Mouse (Mus musculus) embryonic facial prominence, embryonic 11.5 days (tissue): ENCODE results near the gene Tmem253. TPM values are rescaled to one million over a fixed set of nuclear protein-coding genes. Genes with fewer than 3 reads are reported as not detected.

Experiments used
- ATAC-seq: fragments of 200-750 bp; cut with Nextera tagmentation; replicated peaks from 2 replicates; pipeline ENCODE4 v1.8.0; 2017; ENCODE audit warnings: low read depth; ENCODE audit not compliant: insufficient number of reproducible peaks, low FRiP score, low TSS enrichment
- DNase-seq: peaks from one replicate; pipeline ENCODE4 v3.0.0-alpha.2; 2015; ENCODE audit warnings: low spot score
- H3K27ac ChIP-seq: fragments of 300-500 bp; sonication (generic); replicated peaks from 2 replicates; pipeline ENCODE4 v1.5.1; 2014; ENCODE audit warnings: mild to moderate bottlenecking, low read depth, low read length, control low read depth
- H3K27me3 ChIP-seq: fragments of 300-500 bp; sonication (generic); 2 replicates; pipeline ENCODE4 v1.6.1; 2014; ENCODE audit warnings: mild to moderate bottlenecking, low read length, moderate library complexity, mixed read lengths; ENCODE audit not compliant: control insufficient read depth, insufficient read depth
- H3K36me3 ChIP-seq: fragments of 300-500 bp; sonication (generic); replicated peaks from 2 replicates; pipeline ENCODE4 v1.6.1; 2014; ENCODE audit warnings: low read depth, mild to moderate bottlenecking, low read length, moderate library complexity, mixed read lengths; ENCODE audit not compliant: control insufficient read depth, insufficient read depth
- H3K4me1 ChIP-seq: fragments of 300-500 bp; sonication (generic); 2 replicates; pipeline ENCODE4 v1.6.1; 2014; ENCODE audit warnings: low read length, mixed read lengths; ENCODE audit not compliant: control insufficient read depth, insufficient read depth
- H3K4me2 ChIP-seq: fragments of 300-500 bp; sonication (generic); 2 replicates; pipeline ENCODE4 v1.6.1; 2014; ENCODE audit warnings: low read depth, mild to moderate bottlenecking, control low read depth, low read length, moderate library complexity
- H3K4me3 ChIP-seq: fragments of 300-500 bp; sonication (generic); 2 replicates; pipeline ENCODE4 v1.5.1; 2014; ENCODE audit warnings: low read depth, low read length, control low read depth
- H3K9ac ChIP-seq: fragments of 300-500 bp; sonication (generic); replicated peaks from 2 replicates; pipeline ENCODE4 v1.6.1; 2014; ENCODE audit warnings: mild to moderate bottlenecking, control low read depth, low read length
- H3K9me3 ChIP-seq: fragments of 300-500 bp; sonication (generic); replicated peaks from 2 replicates; pipeline ENCODE4 v1.6.1; 2016; ENCODE audit warnings: mild to moderate bottlenecking, low read length, inconsistent platforms, mixed read lengths; ENCODE audit not compliant: control insufficient read depth
- WGBS: fragments of 180-500 bp; shearing (Covaris S2); extraction: QIAGEN DNeasy Blood & Tissue Kit; methylation state at CpG from one replicate; pipeline ENCODE4 v1.1.7; 2014; 5-methylcytosine and 5-hydroxymethylcytosine counted together
- polyA plus RNA-seq: library from polyadenylated mRNA; unstranded; fragments of >200 nt; fragmentation: Nextera tagmentation; extraction: Ambion mirVana; gene quantifications from 2 replicates; pipeline ENCODE4 v1.2.1, GENCODE M21; 2014

Tmem253 gene
- polyA plus RNA-seq: 0.35 and 1.5 TPM in 2 replicates

DNA sequence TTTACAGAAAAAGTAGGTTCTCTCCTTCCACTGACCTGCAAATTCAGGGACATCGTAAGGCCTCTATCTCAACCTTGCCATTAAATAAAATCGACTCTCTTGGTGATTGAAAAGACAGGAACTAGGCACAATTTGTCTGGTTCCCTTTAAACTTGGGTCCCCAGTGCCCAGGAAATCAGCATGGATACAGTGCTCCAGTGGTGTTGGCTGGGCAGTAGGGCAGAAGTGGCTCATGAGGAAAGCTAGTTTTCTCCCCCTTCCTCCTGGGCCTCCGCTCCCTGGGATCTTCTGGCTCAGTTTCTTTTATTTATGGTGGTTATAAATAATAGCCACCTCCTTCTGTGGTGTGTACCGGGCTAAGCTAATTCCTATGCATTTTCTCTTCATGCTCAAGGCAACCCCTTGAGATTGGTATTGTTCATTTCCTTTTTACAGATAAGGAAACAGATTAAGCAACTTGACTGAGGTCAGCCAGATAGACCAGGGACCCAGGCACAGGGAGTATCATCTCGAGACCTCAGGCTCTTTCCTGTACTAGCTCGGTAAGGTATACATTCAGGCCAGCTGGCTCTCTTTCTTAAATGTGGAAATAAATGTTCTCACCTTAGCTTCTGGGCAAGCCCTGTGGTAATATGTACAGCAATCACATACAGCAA lies at the start of gene Tmem253:
Gene Tmem253 (plus strand): TSS at position 214 of the 656 bp plus-strand sequence.
- H3K4me1 ChIP-seq: peaks cover 6% of the 10 kb centered on the region; the same call in 1 of the 2 replicates
- H3K27ac ChIP-seq: peak within 1 kb of the TSS; percentile 99
- H3K4me3 ChIP-seq: peak within 1 kb of the TSS; percentile 81
- H3K27me3 ChIP-seq: no peaks in the 10 kb centered on the region
- DNase-seq (no peak), ATAC-seq (no peak)
- peak within 1 kb of the TSS; percentile 90 for H3K9ac ChIP-seq
- H3K36me3 ChIP-seq: no peaks in the 10 kb centered on the region; the same call in 1 of the 2 replicates
- WGBS: 46% methylated on average over 6 of the region's 6 CpGs
- H3K4me2 ChIP-seq: peak within 1 kb of the TSS; percentile 66
- no peaks in the 10 kb centered on the region for H3K9me3 ChIP-seq

DNA sequence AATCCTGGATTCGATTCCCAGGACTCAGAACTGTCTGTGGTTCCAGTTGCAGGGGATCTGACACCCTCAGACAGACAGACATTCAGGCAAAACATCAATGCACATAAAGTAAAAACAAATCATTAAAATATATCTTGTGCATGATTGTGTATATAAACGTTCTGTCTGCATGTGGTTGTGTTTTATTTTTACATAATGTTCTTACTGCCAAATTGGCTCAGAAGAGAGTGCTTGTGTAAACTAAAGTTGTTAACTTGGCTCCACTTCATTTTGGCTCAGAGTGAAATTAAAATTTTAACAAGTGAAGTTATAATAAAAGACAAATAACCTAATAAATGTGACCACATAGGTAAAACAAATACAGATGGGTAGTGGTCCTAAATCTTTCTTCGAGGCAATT lies 48.1 kb upstream of the Tmem253 start:
- Histone ChIP-seq H3K27ac (no peak overlapping the region), H3K36me3 (no peaks in the 10 kb centered on the region), H3K9ac (no peak overlapping the region), H3K4me2 (no peak overlapping the region), H3K4me1 (no peaks in the 10 kb centered on the region), H3K4me3 (no peak overlapping the region), H3K9me3 (no peaks in the 10 kb centered on the region), H3K27me3 (no peaks in the 10 kb centered on the region)
- WGBS: 88% methylated on average over 3 of the region's 3 CpGs
- DNase-seq (no peak), ATAC-seq (no peak)

DNA sequence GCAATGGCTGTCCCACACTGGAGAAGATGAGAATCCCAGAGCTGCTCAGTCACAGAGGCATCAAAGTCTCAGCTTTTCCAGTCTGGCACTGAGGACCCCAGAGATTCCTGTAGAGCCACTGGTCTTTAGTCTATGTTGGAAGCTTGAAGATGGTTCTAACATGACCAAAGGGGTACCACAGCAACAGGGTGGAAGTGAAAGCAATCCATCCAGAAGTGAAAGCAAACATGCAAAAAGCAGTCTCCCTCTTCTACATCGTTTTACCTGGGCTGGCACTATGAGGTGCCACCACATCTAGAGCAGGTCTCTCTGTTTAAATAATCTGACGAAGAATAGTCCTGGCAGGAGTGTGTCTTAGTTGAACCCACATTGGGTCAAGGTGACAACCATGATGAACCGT lies 36.2 kb upstream of the Tmem253 start:
- H3K9me3 ChIP-seq: no peaks in the 10 kb centered on the region
- no peak overlapping the region for H3K9ac ChIP-seq
- no peak for ATAC-seq
- H3K4me1 ChIP-seq: no peaks in the 10 kb centered on the region
- H3K4me3 ChIP-seq: no peak overlapping the region
- DNase-seq: no peak
- H3K36me3 ChIP-seq: no peaks in the 10 kb centered on the region
- WGBS: 88% methylated on average over 3 of the region's 3 CpGs
- H3K27ac ChIP-seq: no peak overlapping the region
- no peak overlapping the region for H3K4me2 ChIP-seq
- H3K27me3 ChIP-seq: no peaks in the 10 kb centered on the region

DNA sequence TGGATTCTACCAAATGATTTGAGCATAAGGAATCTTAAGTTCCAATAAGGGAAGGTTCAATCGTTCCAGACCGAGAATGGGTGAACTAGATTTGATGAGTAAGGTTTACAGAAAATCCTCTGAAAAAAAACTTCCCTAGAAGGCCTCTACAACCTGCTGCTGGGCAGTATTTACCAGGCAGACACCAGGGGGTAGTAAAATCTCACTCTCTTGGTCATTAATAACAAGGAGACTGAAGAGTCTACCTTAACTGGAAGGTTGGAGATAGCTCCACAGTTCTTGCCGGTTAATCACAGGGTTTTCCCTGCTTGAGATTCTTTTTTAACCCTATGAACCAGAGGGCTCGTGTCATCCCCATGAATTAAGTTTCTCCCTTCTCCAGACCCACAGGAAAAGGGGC lies 32.2 kb upstream of the Tmem253 start:
- no peaks in the 10 kb centered on the region for H3K27me3 ChIP-seq
- H3K4me2 ChIP-seq: no peak overlapping the region
- H3K4me1 ChIP-seq: no peaks in the 10 kb centered on the region; the same call in 1 of the 2 replicates
- H3K9me3 ChIP-seq: no peaks in the 10 kb centered on the region
- H3K4me3 ChIP-seq: no peak overlapping the region
- no peak overlapping the region for H3K9ac ChIP-seq
- ATAC-seq (no peak), DNase-seq (no peak)
- no peaks in the 10 kb centered on the region; the same call in 1 of the 2 replicates for H3K36me3 ChIP-seq
- H3K27ac ChIP-seq: no peak overlapping the region
- WGBS: 58% methylated on average over 4 of the region's 4 CpGs

DNA sequence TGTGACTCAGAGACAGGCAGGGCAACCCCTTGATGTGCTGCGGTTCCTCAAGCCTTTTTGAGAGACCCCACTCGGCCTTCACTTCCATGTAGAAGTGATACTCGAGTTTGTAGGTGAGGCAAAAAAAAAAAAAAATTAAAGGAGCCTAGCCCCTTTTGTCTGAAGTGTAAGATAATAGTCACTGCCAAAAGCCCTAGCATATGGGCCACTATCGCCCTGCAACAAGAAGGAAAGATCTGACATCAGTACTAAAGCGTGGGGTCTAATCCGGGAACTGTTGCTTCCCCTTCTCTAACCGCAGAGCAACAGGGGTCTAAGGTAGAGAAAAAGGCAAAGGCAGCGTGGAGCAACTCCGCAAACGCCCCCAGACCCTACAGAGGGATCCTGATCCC lies 31.6 kb upstream of the Tmem253 start:
- peak overlapping the region; percentile 93 for H3K4me2 ChIP-seq
- ATAC-seq (no peak), DNase-seq (no peak)
- no peaks in the 10 kb centered on the region for H3K27me3 ChIP-seq
- peak overlapping the region; percentile 95 for H3K27ac ChIP-seq
- 8% methylated on average over 10 of the region's 10 CpGs for WGBS
- peak overlapping the region; percentile 90 for H3K9ac ChIP-seq
- peaks cover 2% of the 10 kb centered on the region; the same call in 1 of the 2 replicates for H3K4me1 ChIP-seq
- peaks cover 4% of the 10 kb centered on the region for H3K36me3 ChIP-seq
- no peaks in the 10 kb centered on the region for H3K9me3 ChIP-seq
- peak overlapping the region; percentile 75 for H3K4me3 ChIP-seq

DNA sequence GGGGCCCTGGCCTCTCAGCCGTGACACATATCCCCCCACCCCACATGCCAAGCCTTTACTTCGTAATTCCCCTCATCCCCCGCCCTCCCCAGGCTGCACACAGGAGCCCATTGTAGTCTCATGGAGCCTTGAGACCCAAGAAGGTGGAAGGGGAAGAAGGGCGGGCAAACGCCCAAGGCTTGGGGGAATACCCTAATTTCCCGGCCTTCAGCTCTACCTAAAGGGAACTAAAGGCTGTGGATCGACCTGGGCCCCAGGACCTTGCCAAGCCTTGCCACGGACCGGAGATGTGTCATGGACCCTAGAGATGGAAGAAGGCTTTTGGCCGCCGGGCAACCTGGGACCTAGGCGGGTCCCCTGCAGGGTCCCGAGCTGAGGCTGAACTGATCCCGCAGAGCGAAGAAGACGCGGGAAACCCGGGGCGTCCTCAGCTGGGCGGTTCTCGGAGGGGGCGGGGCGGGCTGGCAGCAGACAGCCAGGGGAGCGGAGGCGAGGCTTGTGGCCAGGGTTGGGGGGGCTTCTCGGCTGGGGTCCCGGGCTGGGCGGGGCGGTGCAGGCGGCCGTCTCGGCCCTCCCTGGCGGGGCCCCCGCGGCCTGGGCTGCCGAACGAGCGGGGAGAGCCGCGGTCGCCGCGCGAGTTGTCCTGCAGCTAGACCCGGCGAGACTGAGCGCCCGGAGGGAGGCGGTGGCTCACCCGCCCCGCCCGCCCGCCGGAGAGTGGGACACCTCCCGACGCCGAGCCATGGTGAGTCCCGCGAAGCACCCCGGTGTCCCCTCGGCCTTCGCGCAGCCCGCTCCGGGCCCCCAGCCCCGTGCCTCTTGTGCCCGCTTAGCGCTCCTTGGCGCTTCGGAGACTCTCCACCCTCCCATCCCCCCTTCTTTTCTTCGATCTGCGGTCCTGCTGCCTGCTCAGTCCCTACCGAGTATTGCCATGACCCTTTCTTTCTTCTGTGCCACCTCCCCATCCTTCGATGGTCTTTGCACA lies 30.9 kb upstream of the Tmem253 start, which contains the start of gene Arhgef40:
Gene Arhgef40 (plus strand): TSS at position 473 of the 985 bp plus-strand sequence.
- Histone ChIP-seq H3K27me3 (no peaks in the 10 kb centered on the region), H3K9ac (peak within 1 kb of the TSS; percentile 90), H3K9me3 (no peaks in the 10 kb centered on the region), H3K4me2 (peak within 1 kb of the TSS; percentile 93), H3K27ac (peak within 1 kb of the TSS; percentile 95), H3K4me3 (peak within 1 kb of the TSS; percentile 75), H3K4me1 (peaks cover 2% of the 10 kb centered on the region; the same call in 1 of the 2 replicates), H3K36me3 (peaks cover 8% of the 10 kb centered on the region)
- ATAC-seq: peak; percentile 83
- WGBS: 0% methylated on average over 63 of the region's 74 CpGs
- peak; percentile 91 for DNase-seq

DNA sequence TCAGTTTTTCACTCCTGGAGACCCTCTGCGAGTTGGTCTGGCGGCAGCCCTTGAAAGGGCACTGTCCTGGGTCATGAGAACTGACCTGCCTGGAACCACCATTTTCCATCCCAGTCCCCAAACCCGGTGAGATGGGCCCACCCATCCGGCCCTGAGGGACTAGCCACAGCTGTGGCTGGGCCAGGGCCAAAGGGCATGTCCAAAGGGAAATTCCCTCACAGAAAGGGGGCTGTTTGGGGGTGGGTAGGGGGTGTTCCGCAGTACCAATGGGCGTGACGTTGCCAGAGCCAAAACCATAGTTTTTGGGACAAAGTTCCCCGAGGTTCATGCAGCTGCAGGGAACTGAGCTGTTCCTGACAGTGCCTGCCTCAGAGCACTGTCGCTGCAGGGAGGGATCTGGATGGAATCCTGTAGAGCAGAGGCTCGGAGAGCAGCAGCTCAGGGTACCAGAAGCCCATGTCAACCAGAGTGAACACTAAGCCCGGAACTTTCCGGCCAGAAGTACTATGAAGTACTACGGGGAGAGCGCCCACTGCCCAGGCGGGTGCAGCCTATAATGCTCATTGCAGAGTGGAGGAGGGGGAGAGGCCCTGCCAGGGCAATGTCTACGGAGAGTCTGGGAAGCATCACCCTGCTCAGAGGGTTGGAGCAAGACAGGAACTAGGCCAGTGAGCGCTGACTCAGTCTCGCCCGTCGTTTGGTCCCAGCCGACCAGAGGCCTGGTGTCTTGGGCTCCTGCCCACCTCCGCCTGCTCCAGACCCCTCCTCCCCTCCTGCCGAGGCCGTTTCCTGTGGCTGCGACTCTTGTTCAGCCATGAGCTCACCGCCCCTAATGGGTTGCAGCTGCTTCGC lies 29.9 kb upstream of the Tmem253 start:
- peak overlapping the region; percentile 95 for H3K27ac ChIP-seq
- peak overlapping the region; percentile 75 for H3K4me3 ChIP-seq
- no peaks in the 10 kb centered on the region for H3K9me3 ChIP-seq
- no peaks in the 10 kb centered on the region for H3K27me3 ChIP-seq
- peaks cover 2% of the 10 kb centered on the region; the same call in 1 of the 2 replicates for H3K4me1 ChIP-seq
- peak overlapping the region; percentile 90 for H3K9ac ChIP-seq
- WGBS: under 1% methylated on average over 26 of the region's 27 CpGs
- peaks cover 8% of the 10 kb centered on the region for H3K36me3 ChIP-seq
- ATAC-seq: peak; percentile 70
- H3K4me2 ChIP-seq: peak overlapping the region; percentile 93
- peak; percentile 94 for DNase-seq
